7 mouse cellular contexts compared by ENCODE assay signal in the genomic region with DNA sequence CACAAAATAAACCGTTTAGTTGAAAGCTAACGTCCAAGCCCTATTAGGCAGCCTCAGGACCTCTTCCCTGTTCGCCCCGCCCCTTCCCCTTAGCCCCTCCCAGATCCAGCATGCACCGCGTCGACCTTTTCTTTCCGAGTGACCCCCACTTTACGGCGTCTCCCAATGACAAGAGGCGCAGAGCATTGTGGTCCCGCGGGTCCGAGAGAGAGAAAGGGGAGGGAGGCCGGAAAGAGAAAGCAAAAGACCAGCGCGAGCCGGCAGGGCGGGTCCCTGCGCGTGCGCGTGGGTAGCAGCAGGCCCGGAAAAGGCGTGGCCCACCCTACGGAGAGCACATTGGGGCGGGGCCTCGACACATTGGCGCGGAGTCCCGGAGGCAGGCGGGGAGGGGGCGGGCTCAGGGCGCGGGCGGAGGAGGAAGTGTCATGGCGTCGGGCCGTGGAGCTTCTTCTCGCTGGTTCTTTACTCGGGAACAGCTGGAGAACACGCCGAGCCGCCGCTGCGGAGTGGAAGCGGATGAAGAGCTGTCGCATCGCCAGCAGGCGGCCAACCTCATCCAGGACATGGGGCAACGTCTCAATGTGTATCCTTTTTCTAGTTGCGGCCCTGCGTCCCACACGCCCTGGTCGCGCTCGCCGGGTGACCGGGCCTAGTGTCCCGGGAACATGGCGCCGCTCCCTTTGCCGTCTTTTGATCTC. TPM values are rescaled to one million over a fixed set of nuclear protein-coding genes. Genes with fewer than 3 reads are reported as not detected.
DNase-seq lines count a peak whose midpoint lies in the region; ATAC-seq lines count a peak whose summit lies in the region.

A gene (plus strand): TSS at position 362 of the 698 bp plus-strand sequence.

- H3K9ac ChIP-seq in embryonic facial prominence, embryonic 12.5 days: peak within 1 kb of the TSS; percentile 94
- H3K9ac ChIP-seq in limb, embryonic 11.5 days (ENCODE audit: low read length): peak within 1 kb of the TSS; percentile 95
- H3K9ac ChIP-seq in midbrain, embryonic 14.5 days (replicated peaks; ENCODE audit: low read length): peak within 1 kb of the TSS; percentile 83

- no peaks in the 10 kb centered on the region for H3K27me3 ChIP-seq in embryonic facial prominence, embryonic 12.5 days
- H3K27me3 ChIP-seq in limb, embryonic 11.5 days (ENCODE audit: control insufficient read depth, insufficient read depth, low read length): no peaks in the 10 kb centered on the region
- no peaks in the 10 kb centered on the region for H3K27me3 ChIP-seq in midbrain, embryonic 14.5 days (ENCODE audit: control insufficient read depth, insufficient read depth, low read length)

- H3K4me3 ChIP-seq in embryonic facial prominence, embryonic 12.5 days: peak within 1 kb of the TSS; percentile 84
- peak within 1 kb of the TSS; percentile 79 for H3K4me3 ChIP-seq in limb, embryonic 11.5 days (ENCODE audit: low read depth, low read length)
- H3K4me3 ChIP-seq in midbrain, embryonic 14.5 days (replicated peaks; ENCODE audit: low read depth, low read length): peak within 1 kb of the TSS; percentile 88

- peak within 1 kb of the TSS; percentile 87 for H3K4me2 ChIP-seq in embryonic facial prominence, embryonic 12.5 days (replicated peaks)
- H3K4me2 ChIP-seq in limb, embryonic 11.5 days (ENCODE audit: low read depth, severe bottlenecking): peak within 1 kb of the TSS; percentile 73
- H3K4me2 ChIP-seq in midbrain, embryonic 14.5 days (ENCODE audit: low read length): peak within 1 kb of the TSS; percentile 91

- no peaks in the 10 kb centered on the region for H3K9me3 ChIP-seq in embryonic facial prominence, embryonic 12.5 days
- H3K9me3 ChIP-seq in limb, embryonic 11.5 days (ENCODE audit: control insufficient read depth, low read length): no peaks in the 10 kb centered on the region
- H3K9me3 ChIP-seq in midbrain, embryonic 14.5 days (ENCODE audit: control insufficient read depth, low read length): no peaks in the 10 kb centered on the region

- WGBS in embryonic facial prominence, embryonic 12.5 days: under 1% methylated on average over 63 of the region's 63 CpGs
- under 1% methylated on average over 63 of the region's 63 CpGs for WGBS in limb, embryonic 11.5 days
- WGBS in midbrain, embryonic 14.5 days: under 1% methylated on average over 62 of the region's 63 CpGs

- peak; percentile 99 for DNase-seq in adrenal gland, postnatal 25 days
- peak; percentile 100 for DNase-seq in heart, adult 11 months
- DNase-seq in kidney, adult 18-20 months: peak; percentile 98
- peak; percentile 99 for DNase-seq in limb, embryonic 11.5 days (ENCODE audit: low spot score)
- DNase-seq in midbrain, embryonic 14.5 days: peak; percentile 100
- DNase-seq in spleen, adult 18-20 months: peak; percentile 97 to 99

- peak; percentile 98 for ATAC-seq in embryonic facial prominence, embryonic 12.5 days (ENCODE audit: insufficient number of reproducible peaks, insufficient read depth, low FRiP score, low TSS enrichment)
- peak; percentile 99 for ATAC-seq in limb, embryonic 11.5 days (ENCODE audit: insufficient number of reproducible peaks, low FRiP score, low TSS enrichment, low read depth)
- ATAC-seq in midbrain, embryonic 14.5 days (ENCODE audit: low FRiP score, low TSS enrichment): peak; percentile 99

- peaks cover 14% of the 10 kb centered on the region; the same call in 1 of the 2 replicates for H3K4me1 ChIP-seq in embryonic facial prominence, embryonic 12.5 days
- H3K4me1 ChIP-seq in limb, embryonic 11.5 days (ENCODE audit: control insufficient read depth, insufficient read depth, low read length): no peaks in the 10 kb centered on the region
- H3K4me1 ChIP-seq in midbrain, embryonic 14.5 days (ENCODE audit: control insufficient read depth, insufficient read depth, low read length): peaks cover 30% of the 10 kb centered on the region

- H3K36me3 ChIP-seq in embryonic facial prominence, embryonic 12.5 days: peaks cover 3% of the 10 kb centered on the region; the same call in 1 of the 2 replicates
- 0 out of 2 replicates have a peak, but pooled peaks cover 3% of the 10 kb centered on the region for H3K36me3 ChIP-seq in limb, embryonic 11.5 days (ENCODE audit: control insufficient read depth, insufficient read depth, low read length)
- no peaks in the 10 kb centered on the region for H3K36me3 ChIP-seq in midbrain, embryonic 14.5 days (ENCODE audit: control insufficient read depth, insufficient read depth, low read length)

- peak within 1 kb of the TSS; percentile 96 for H3K27ac ChIP-seq in embryonic facial prominence, embryonic 12.5 days
- H3K27ac ChIP-seq in limb, embryonic 11.5 days (replicated peaks; ENCODE audit: low read depth, low read length): peak within 1 kb of the TSS; percentile 83
- peak within 1 kb of the TSS; percentile 92 for H3K27ac ChIP-seq in midbrain, embryonic 14.5 days (replicated peaks; ENCODE audit: low read depth, low read length)

RNA-seq across cellular contexts. Expression of the gene that starts here (rescaled TPM):
- 49.4 and 56.7 TPM in 2 replicates for total RNA-seq in adrenal gland, postnatal 25 days (2021)
- polyA plus RNA-seq in embryonic facial prominence, embryonic 12.5 days (2016; fragmentation: Nextera tagmentation; extraction: Ambion mirVana): 108 and 109 TPM in 2 replicates
- 90.7 and 95.6 TPM in 2 replicates for polyA plus RNA-seq in limb, embryonic 11.5 days (2014; fragmentation: Nextera tagmentation; extraction: Ambion mirVana)
- polyA plus RNA-seq in midbrain, embryonic 14.5 days (2014; fragmentation: Nextera tagmentation; extraction: Ambion mirVana): 86.2 and 104 TPM in 2 replicates

Comparison
In these comparisons a context has a peak if more than half of its experiments do, and no peak if none do; other contexts are left out.
1. Peak in every context shown above with its lines: DNase-seq, ATAC-seq, H3K4me3 ChIP-seq and H3K27ac ChIP-seq.